11 mouse cellular contexts compared by ENCODE assay signal in genomic region chr11:120988410-120988809, GRCm38 (mm10). TPM values are rescaled to one million over a fixed set of nuclear protein-coding genes. Genes with fewer than 3 reads are reported as not detected.
A peak's percentile ranks its signal among the peaks of the same experiment; 100 is the strongest.
DNase-seq lines count a peak whose midpoint lies in the region; ATAC-seq and TF ChIP-seq lines count a peak whose summit lies in the region.
"Had no signal": no experiment of that assay in that cellular context is flagged by ENCODE, and none has a peak within 500 bp of the region (broad histone marks: within the 10 kb centered on the region; RNA-seq: fewer than 3 reads in every experiment).

No protein-coding gene starts in this region.

- H3K36me3 ChIP-seq in forebrain, embryonic 10.5 days (replicated peaks) = peaks cover 58% of the 10 kb centered on the region
- H3K36me3 ChIP-seq in intestine, postnatal 0 days (ENCODE audit: control insufficient read depth, insufficient read depth) = peaks cover 17% of the 10 kb centered on the region
- peaks cover 17% of the 10 kb centered on the region for H3K36me3 ChIP-seq in neural tube, embryonic 13.5 days

- no peaks in the 10 kb centered on the region for H3K27me3 ChIP-seq in forebrain, embryonic 10.5 days (ENCODE audit: poor library complexity, severe bottlenecking)
- no peaks in the 10 kb centered on the region for H3K27me3 ChIP-seq in intestine, postnatal 0 days (replicated peaks; ENCODE audit: control insufficient read depth, insufficient read depth, low read length)
- H3K27me3 ChIP-seq in neural tube, embryonic 13.5 days = no peaks in the 10 kb centered on the region

- WGBS in forebrain, embryonic 10.5 days = 90% methylated on average over 4 of the region's 4 CpGs
- WGBS in intestine, postnatal 0 days = 73% methylated on average over 4 of the region's 4 CpGs
- WGBS in neural tube, embryonic 13.5 days = 82% methylated on average over 4 of the region's 4 CpGs

- ATAC-seq in intestine, postnatal 0 days = no peak
- ATAC-seq in neural tube, embryonic 13.5 days (ENCODE audit: low read depth) = no peak

- H3K9ac ChIP-seq in intestine, postnatal 0 days (ENCODE audit: low read depth, low read length) = peak overlapping the region; percentile 98
- H3K9ac ChIP-seq in neural tube, embryonic 13.5 days = peak overlapping the region; percentile 100; the same call in 1 of the 2 replicates

- no peak for DNase-seq in layer of hippocampus, adult 2 months (ENCODE audit: low spot score in 2 of 2)
- no peak for DNase-seq in layer of hippocampus, postnatal 25 days (ENCODE audit: extremely low spot score in 1 of 2, low spot score in 1 of 2)
- no peak for DNase-seq in forebrain, embryonic 10.5 days (ENCODE audit: extremely low spot score, low spot score)
- no peak for DNase-seq in urinary bladder, postnatal 36 days (ENCODE audit: low spot score in 2 of 2)
- DNase-seq in ovary, postnatal 36 days (ENCODE audit: low spot score) = no peak
- DNase-seq in gastrocnemius, postnatal 25 days = no peak
- DNase-seq: cerebellum, adult 11-12 months; lung, adult 18-20 months had no signal

- H3K4me1 ChIP-seq in forebrain, embryonic 10.5 days = peaks cover 51% of the 10 kb centered on the region
- H3K4me1 ChIP-seq in intestine, postnatal 0 days (replicated peaks; ENCODE audit: control insufficient read depth, insufficient read depth, low read length) = peaks cover 18% of the 10 kb centered on the region
- peaks cover 69% of the 10 kb centered on the region for H3K4me1 ChIP-seq in neural tube, embryonic 13.5 days (replicated peaks)

- TF ChIP-seq CTCF in layer of hippocampus, adult 2 months (conservative IDR thresholded peaks at IDR 0.05) = no peak
- TF ChIP-seq CTCF in intestine, postnatal 0 days (IDR thresholded peaks at IDR 0.05; ENCODE audit: low read depth) = no peak

- peak overlapping the region; percentile 73; the same call in 1 of the 2 replicates for H3K4me2 ChIP-seq in intestine, postnatal 0 days (replicated peaks; ENCODE audit: low read depth)
- H3K4me2 ChIP-seq in neural tube, embryonic 13.5 days = peak overlapping the region; percentile 95

- peak overlapping the region; percentile 98; the same call in 1 of the 2 replicates for H3K4me3 ChIP-seq in layer of hippocampus, adult 2 months
- peak overlapping the region; percentile 100 for H3K4me3 ChIP-seq in forebrain, embryonic 10.5 days
- H3K4me3 ChIP-seq in intestine, postnatal 0 days (ENCODE audit: low read depth, low read length) = no peak overlapping the region
- peak overlapping the region; percentile 98 for H3K4me3 ChIP-seq in neural tube, embryonic 13.5 days

- no peaks in the 10 kb centered on the region for H3K9me3 ChIP-seq in forebrain, embryonic 10.5 days
- no peaks in the 10 kb centered on the region for H3K9me3 ChIP-seq in intestine, postnatal 0 days (ENCODE audit: control insufficient read depth)
- H3K9me3 ChIP-seq in neural tube, embryonic 13.5 days = no peaks in the 10 kb centered on the region

- no peak overlapping the region for H3K27ac ChIP-seq in layer of hippocampus, adult 2 months
- H3K27ac ChIP-seq in forebrain, embryonic 10.5 days = no peak overlapping the region
- no peak overlapping the region for H3K27ac ChIP-seq in intestine, postnatal 0 days (ENCODE audit: low read depth, low read length)
- no peak overlapping the region for H3K27ac ChIP-seq in neural tube, embryonic 13.5 days (replicated peaks)

RNA-seq across cellular contexts. Expression of gene Csnk1d, which starts 2.7 kb away (rescaled TPM):
- 100 to 1,000 TPM; 133 to 136 TPM for total RNA-seq in layer of hippocampus, adult 2 months (2021)
- 100 to 1,000 TPM; 127 to 128 TPM for total RNA-seq in layer of hippocampus, postnatal 25 days (2021)
- polyA plus RNA-seq in forebrain, embryonic 10.5 days (2016; fragmentation: Nextera tagmentation; extraction: Ambion mirVana) = 120 and 123 TPM in 2 replicates
- 62.0 and 65.6 TPM in 2 replicates for polyA plus RNA-seq in intestine, postnatal 0 days (2015; fragmentation: Nextera tagmentation; extraction: Ambion mirVana)
- 135 and 138 TPM in 2 replicates for polyA plus RNA-seq in neural tube, embryonic 13.5 days (2015; fragmentation: Nextera tagmentation; extraction: Ambion mirVana)
- 10 to 100 TPM; 45.8 to 52.6 TPM for total RNA-seq in gastrocnemius, postnatal 25 days (2021)

RNA-seq across cellular contexts. Expression of gene Slc16a3, which starts 40.1 kb away (rescaled TPM):
- 1 to 10 TPM; 1.6 to 1.9 TPM for total RNA-seq in layer of hippocampus, adult 2 months (2021)
- 1 to 10 TPM; 2.0 to 2.2 TPM for total RNA-seq in layer of hippocampus, postnatal 25 days (2021)
- 147 and 194 TPM in 2 replicates for polyA plus RNA-seq in forebrain, embryonic 10.5 days (2016; fragmentation: Nextera tagmentation; extraction: Ambion mirVana)
- 7.2 and 8.0 TPM in 2 replicates for polyA plus RNA-seq in intestine, postnatal 0 days (2015; fragmentation: Nextera tagmentation; extraction: Ambion mirVana)
- polyA plus RNA-seq in neural tube, embryonic 13.5 days (2015; fragmentation: Nextera tagmentation; extraction: Ambion mirVana) = 12.7 and 16.8 TPM in 2 replicates
- 100 to 1,000 TPM; 313 to 418 TPM for total RNA-seq in gastrocnemius, postnatal 25 days (2021)

RNA-seq across cellular contexts. Expression of gene Cd7, which starts 50.8 kb away (rescaled TPM):
- total RNA-seq in layer of hippocampus, adult 2 months (2021) = not detected
- total RNA-seq in layer of hippocampus, postnatal 25 days (2021) = not detected
- not detected in 2 replicates for polyA plus RNA-seq in forebrain, embryonic 10.5 days (2016; fragmentation: Nextera tagmentation; extraction: Ambion mirVana)
- polyA plus RNA-seq in intestine, postnatal 0 days (2015; fragmentation: Nextera tagmentation; extraction: Ambion mirVana) = 2.2 and 2.3 TPM in 2 replicates
- polyA plus RNA-seq in neural tube, embryonic 13.5 days (2015; fragmentation: Nextera tagmentation; extraction: Ambion mirVana) = 0.20 TPM in 1 of 2 replicates, not detected in the other
- not detected for total RNA-seq in gastrocnemius, postnatal 25 days (2021)
- total RNA-seq: gastrocnemius, adult 18-20 months had no signal

RNA-seq across cellular contexts. Expression of gene Ccdc57, which starts 55.7 kb away (rescaled TPM):
- total RNA-seq in layer of hippocampus, adult 2 months (2021) = 1 to 10 TPM; 8.4 to 8.7 TPM
- 1 to 10 TPM; 4.8 to 8.0 TPM for total RNA-seq in layer of hippocampus, postnatal 25 days (2021)
- 7.9 and 8.6 TPM in 2 replicates for polyA plus RNA-seq in forebrain, embryonic 10.5 days (2016; fragmentation: Nextera tagmentation; extraction: Ambion mirVana)
- polyA plus RNA-seq in intestine, postnatal 0 days (2015; fragmentation: Nextera tagmentation; extraction: Ambion mirVana) = 1.1 and 1.3 TPM in 2 replicates
- polyA plus RNA-seq in neural tube, embryonic 13.5 days (2015; fragmentation: Nextera tagmentation; extraction: Ambion mirVana) = 3.9 and 4.2 TPM in 2 replicates
- total RNA-seq in gastrocnemius, postnatal 25 days (2021) = 1 to 10 TPM; 2.8 to 2.9 TPM

Comparison
In these comparisons a context has a peak if more than half of its experiments do, and no peak if none do; other contexts are left out.
1. RNA of gene Slc16a3, which starts 40.1 kb away (total RNA-seq): 313 to 418 TPM in gastrocnemius, postnatal 25 days; 2.0 to 2.2 TPM in layer of hippocampus, postnatal 25 days and 1.6 to 1.9 TPM in layer of hippocampus, adult 2 months; every median in the first group is over 10 times any median in the second.